Mouse (Mus musculus): ENCODE measurements at regions not wholly inside any gene's neighbourhood (a gene's known extent, or its start where the extent isn't known, plus 50 kb on each side); places are given as distances from the start of the nearest gene placed in this dataset.
A peak's percentile ranks its signal among the peaks of the same experiment; 100 is the strongest.

- no peak for DNase-seq
These were observed 116.9 kb downstream of the Spry2 start for GRCm38 (mm10) chr14:105779760-105780159.

GRCm38 (mm10) chr14:105779349-105779748, 117.3 kb downstream of the Spry2 start:
- DNase-seq, result peak; percentile 60

GRCm38 (mm10) chr14:105773674-105774073, 122.9 kb downstream of the Spry2 start:
- no peak for DNase-seq

- DNase-seq, result no peak
These were observed 129.5 kb downstream of the Spry2 start for GRCm38 (mm10) chr14:105767100-105767499.

GRCm38 (mm10) chr14:105752509-105753375, 143.9 kb downstream of the Spry2 start:
- no peak for DNase-seq

- no peak for DNase-seq
These were observed 144.9 kb downstream of the Spry2 start for GRCm38 (mm10) chr14:105751762-105752161.

- no peak for DNase-seq
These were observed 152.0 kb downstream of the Spry2 start for GRCm38 (mm10) chr14:105744578-105744977.

- DNase-seq, result no peak
These were observed 152.5 kb downstream of the Spry2 start for GRCm38 (mm10) chr14:105744125-105744524.

GRCm38 (mm10) chr14:105740889-105741288, 155.7 kb downstream of the Spry2 start:
- DNase-seq, result peak; percentile 73

- DNase-seq, result no peak
These were observed 158.1 kb downstream of the Spry2 start for GRCm38 (mm10) chr14:105738568-105738967.

- no peak for DNase-seq
These were observed 160.3 kb downstream of the Spry2 start for GRCm38 (mm10) chr14:105736352-105736751.

DNA sequence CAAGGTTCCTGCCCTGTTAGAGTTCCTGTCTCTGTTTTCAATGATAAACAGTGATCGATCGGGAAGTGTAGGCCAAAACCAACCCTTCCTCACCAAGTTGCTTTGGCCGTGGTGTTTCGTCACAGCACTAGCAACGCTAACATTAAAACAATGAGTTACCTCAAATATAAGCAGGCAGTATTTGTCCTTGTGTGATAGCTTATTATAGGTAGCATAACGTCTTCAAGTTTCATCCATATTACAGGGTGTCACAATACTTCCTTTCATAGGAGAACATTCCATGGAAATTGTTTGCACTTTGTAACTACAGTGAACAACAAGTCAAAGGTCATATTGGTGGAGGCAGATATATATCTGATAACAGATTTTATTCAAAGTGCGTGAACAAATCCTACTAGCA, 162.3 kb downstream of the Spry2 start:
- no peak for DNase-seq

- peak; percentile 59 for DNase-seq
These were observed 163.4 kb downstream of the Spry2 start for GRCm38 (mm10) chr14:105733013-105733728.

GRCm38 (mm10) chr14:105732221-105733012, 164.2 kb downstream of the Spry2 start:
- peak; percentile 83 for DNase-seq

DNA sequence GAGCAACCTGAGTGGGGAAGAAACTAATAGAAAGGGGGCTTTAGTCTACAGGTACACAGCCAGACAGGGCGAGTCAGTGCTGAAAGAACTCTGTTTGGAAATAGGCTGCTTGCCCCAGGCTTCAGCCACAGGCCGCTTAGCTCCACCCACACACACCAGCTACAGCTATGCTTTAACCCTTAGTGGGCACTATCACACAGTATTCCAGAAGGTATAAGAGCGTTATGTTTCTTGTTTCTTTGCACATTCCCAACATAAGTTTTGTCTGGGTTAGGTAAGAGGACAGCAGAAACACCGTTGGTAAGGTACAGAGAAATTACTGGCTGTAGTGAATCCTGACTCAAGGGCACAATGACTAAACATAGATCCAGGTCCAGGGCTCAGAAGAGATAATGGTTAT, 165.8 kb downstream of the Spry2 start:
- DNase-seq, result peak; percentile 61

DNA sequence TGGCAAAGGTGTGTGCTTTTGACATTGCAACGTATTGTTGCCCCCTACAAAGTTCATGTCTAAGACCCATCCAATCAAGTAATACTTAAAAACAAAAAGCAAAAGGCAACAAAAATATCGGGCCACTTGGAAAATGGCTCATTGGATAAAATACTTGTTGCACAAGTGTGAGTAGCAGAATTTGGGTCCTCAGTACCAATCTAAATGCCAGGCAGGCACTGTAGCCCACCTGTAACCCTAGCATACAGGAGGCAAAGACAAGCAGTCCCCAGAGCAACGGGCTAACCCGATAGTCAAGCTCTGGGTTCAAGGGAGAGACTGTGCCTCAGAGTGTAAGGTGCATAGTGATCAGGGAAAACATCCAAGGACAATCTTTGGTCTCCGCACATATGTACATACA, 167.8 kb downstream of the Spry2 start:
- no peak for DNase-seq

GRCm38 (mm10) chr14:105725741-105726140, 170.9 kb downstream of the Spry2 start:
- DNase-seq, result no peak

- DNase-seq, result no peak
These were observed 173.7 kb downstream of the Spry2 start for GRCm38 (mm10) chr14:105722923-105723322.

GRCm38 (mm10) chr14:105721576-105721975, 175.0 kb downstream of the Spry2 start:
- no peak for DNase-seq

GRCm38 (mm10) chr14:105720816-105721510, 175.7 kb downstream of the Spry2 start:
- DNase-seq, result no peak

GRCm38 (mm10) chr14:105718676-105719441, 177.8 kb downstream of the Spry2 start:
- DNase-seq, result no peak
